Mouse (Mus musculus) liver, embryonic 12.5 days (tissue): Measurements from ENCODE around the gene Shq1. TPM values are rescaled to one million over a fixed set of nuclear protein-coding genes. Genes with fewer than 3 reads are reported as not detected.

Experiments used
- ATAC-seq: fragments of 200-750 bp; cut with Nextera tagmentation; 2 replicates; pipeline ENCODE4 v1.8.0; 2017; ENCODE audit warnings: moderate number of reproducible peaks, mild to moderate bottlenecking, moderate library complexity
- H3K27ac ChIP-seq: fragments of 300-500 bp; sonication (generic); 2 replicates; pipeline ENCODE4 v1.5.1; 2016; ENCODE audit warnings: mild to moderate bottlenecking
- H3K27me3 ChIP-seq: fragments of 300-500 bp; sonication (generic); replicated peaks from 2 replicates; pipeline ENCODE4 v1.6.1; 2016; ENCODE audit warnings: mild to moderate bottlenecking, moderate library complexity
- H3K36me3 ChIP-seq: fragments of 300-500 bp; sonication (generic); 2 replicates; pipeline ENCODE4 v1.6.1; 2016; ENCODE audit warnings: mild to moderate bottlenecking, moderate library complexity
- H3K4me1 ChIP-seq: fragments of 300-500 bp; sonication (generic); 2 replicates; pipeline ENCODE4 v1.6.1; 2016
- H3K4me2 ChIP-seq: fragments of 300-500 bp; sonication (generic); 2 replicates; pipeline ENCODE4 v1.6.1; 2016; ENCODE audit warnings: mild to moderate bottlenecking, moderate library complexity
- H3K4me3 ChIP-seq: fragments of 300-500 bp; sonication (generic); 2 replicates; pipeline ENCODE4 v1.5.1; 2016; ENCODE audit warnings: mild to moderate bottlenecking, moderate library complexity
- H3K9ac ChIP-seq: fragments of 300-500 bp; sonication (generic); 2 replicates; pipeline ENCODE4 v1.6.1; 2016; ENCODE audit warnings: mild to moderate bottlenecking, moderate library complexity
- H3K9me3 ChIP-seq: fragments of 300-500 bp; sonication (generic); replicated peaks from 2 replicates; pipeline ENCODE4 v1.6.1; 2016; ENCODE audit warnings: mild to moderate bottlenecking, moderate library complexity
- WGBS: fragments of 180-500 bp; shearing (Covaris S2); methylation state at CpG from one replicate; pipeline ENCODE4 v1.1.7; 2016; ENCODE audit not compliant: insufficient replicate concordance; 5-methylcytosine and 5-hydroxymethylcytosine counted together
- polyA plus RNA-seq: library from polyadenylated mRNA; unstranded; fragments of >200 nt; fragmentation: Nextera tagmentation; extraction: Ambion mirVana; gene quantifications from 2 replicates; pipeline ENCODE4 v1.2.1, GENCODE M21; 2016

The Shq1 gene
- polyA plus RNA-seq, 1 experiment from 2014 or later = 18.5 TPM

DNA sequence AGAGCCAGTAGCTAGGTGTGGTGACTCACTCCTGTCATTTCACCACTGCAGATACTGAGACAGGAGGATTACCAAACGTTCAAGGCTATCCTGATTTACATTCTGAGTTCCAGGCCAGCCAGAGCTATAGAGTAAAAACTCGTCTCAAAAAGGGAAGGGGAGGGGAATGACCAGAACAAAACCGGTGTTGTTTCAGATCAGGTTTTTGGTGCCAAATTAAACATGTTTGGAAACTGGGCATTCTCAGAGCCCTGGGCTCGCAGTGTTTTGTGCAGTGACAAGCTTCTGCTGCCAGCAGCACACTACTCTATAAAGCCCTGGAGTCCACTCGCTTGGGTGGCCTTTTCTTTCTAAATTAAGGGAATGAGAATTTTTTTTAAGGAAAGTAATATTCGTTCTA, 8.7 kb downstream of the Shq1 start:
- H3K4me1 ChIP-seq = no peaks in the 10 kb centered on the region
- no peak for ATAC-seq
- no peak overlapping the region for H3K9ac ChIP-seq
- peaks cover 76% of the 10 kb centered on the region for H3K36me3 ChIP-seq
- no peaks in the 10 kb centered on the region for H3K27me3 ChIP-seq
- 73% methylated on average over 6 of the region's 6 CpGs for WGBS
- H3K4me2 ChIP-seq = no peak overlapping the region
- no peaks in the 10 kb centered on the region for H3K9me3 ChIP-seq
- no peak overlapping the region for H3K4me3 ChIP-seq
- no peak overlapping the region for H3K27ac ChIP-seq

DNA sequence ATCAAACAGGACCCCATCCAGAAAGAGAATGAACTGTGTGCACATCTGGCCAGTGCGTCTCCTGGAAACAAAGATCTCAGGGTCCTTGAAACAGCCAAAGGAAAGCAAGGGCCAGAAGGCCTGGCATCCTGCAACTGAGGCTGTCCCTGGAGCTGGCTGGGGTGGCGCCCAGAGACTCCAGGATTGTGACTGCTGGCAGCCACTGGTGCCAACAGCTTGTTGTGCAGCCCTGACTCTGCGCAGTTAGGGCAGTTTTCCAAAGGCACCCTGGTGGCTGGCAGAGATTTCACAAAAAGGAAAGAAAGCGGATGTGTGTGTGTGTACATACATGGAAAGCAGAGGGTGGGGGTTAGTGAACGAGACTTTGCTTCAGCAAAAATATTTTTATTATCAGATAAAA, 10.6 kb downstream of the Shq1 start:
- Histone ChIP-seq H3K27ac (no peak overlapping the region), H3K9me3 (no peaks in the 10 kb centered on the region), H3K4me3 (no peak overlapping the region), H3K27me3 (no peaks in the 10 kb centered on the region), H3K36me3 (peaks cover 75% of the 10 kb centered on the region), H3K4me1 (no peaks in the 10 kb centered on the region), H3K4me2 (no peak overlapping the region), H3K9ac (no peak overlapping the region)
- WGBS = 81% methylated on average over 5 of the region's 5 CpGs
- no peak for ATAC-seq

DNA sequence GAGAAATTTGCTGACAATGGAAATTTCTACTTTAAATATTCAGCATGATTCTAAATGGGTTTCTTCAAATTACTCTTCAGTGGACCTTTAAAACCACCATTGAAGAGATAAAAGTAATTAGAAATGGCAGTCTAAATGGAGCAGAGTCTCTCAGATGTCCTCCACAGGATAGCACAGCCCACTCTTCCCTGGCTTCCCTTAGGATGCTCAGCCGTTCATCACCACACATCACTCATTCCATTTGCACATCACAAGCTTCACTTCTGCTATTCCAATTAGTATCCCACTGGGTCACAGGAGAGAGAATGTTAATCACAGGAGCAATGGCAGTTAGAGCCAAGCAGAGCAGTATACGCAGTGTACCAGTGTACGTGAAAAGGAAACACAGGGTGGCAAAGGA, 18.4 kb downstream of the Shq1 start:
- H3K4me3 ChIP-seq = no peak overlapping the region
- no peak overlapping the region for H3K4me2 ChIP-seq
- H3K36me3 ChIP-seq = peaks cover 43% of the 10 kb centered on the region
- no peak overlapping the region for H3K9ac ChIP-seq
- no peaks in the 10 kb centered on the region for H3K27me3 ChIP-seq
- no peak overlapping the region for H3K27ac ChIP-seq
- ATAC-seq = no peak
- WGBS = 84% methylated on average over 3 of the region's 3 CpGs
- H3K4me1 ChIP-seq = no peaks in the 10 kb centered on the region
- H3K9me3 ChIP-seq = no peaks in the 10 kb centered on the region

DNA sequence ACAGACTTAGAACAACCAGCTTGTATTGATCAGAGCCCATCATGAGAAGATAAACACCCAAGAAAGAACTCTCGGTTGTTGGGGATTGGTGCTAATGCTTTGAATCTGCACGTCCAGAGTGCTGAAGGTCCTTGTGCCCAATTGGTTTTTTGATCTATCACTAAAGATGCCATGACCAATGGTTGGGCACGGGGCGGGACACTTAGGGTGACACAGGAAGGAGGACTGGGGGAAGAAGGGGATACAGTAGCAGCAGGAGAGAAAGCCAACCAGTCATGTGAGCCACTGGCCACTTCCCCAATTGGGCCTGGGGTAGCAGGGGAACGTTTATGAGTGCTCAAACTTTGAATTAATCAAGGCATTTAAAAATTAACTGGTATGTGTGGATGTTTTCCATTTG, 23.8 kb downstream of the Shq1 start:
- no peak overlapping the region for H3K27ac ChIP-seq
- ATAC-seq = no peak
- no peak overlapping the region for H3K4me3 ChIP-seq
- 47% methylated on average over 5 of the region's 5 CpGs for WGBS
- H3K9me3 ChIP-seq = no peaks in the 10 kb centered on the region
- no peak overlapping the region for H3K4me2 ChIP-seq
- no peaks in the 10 kb centered on the region for H3K27me3 ChIP-seq
- H3K36me3 ChIP-seq = peaks cover 40% of the 10 kb centered on the region
- no peaks in the 10 kb centered on the region for H3K4me1 ChIP-seq
- H3K9ac ChIP-seq = no peak overlapping the region

DNA sequence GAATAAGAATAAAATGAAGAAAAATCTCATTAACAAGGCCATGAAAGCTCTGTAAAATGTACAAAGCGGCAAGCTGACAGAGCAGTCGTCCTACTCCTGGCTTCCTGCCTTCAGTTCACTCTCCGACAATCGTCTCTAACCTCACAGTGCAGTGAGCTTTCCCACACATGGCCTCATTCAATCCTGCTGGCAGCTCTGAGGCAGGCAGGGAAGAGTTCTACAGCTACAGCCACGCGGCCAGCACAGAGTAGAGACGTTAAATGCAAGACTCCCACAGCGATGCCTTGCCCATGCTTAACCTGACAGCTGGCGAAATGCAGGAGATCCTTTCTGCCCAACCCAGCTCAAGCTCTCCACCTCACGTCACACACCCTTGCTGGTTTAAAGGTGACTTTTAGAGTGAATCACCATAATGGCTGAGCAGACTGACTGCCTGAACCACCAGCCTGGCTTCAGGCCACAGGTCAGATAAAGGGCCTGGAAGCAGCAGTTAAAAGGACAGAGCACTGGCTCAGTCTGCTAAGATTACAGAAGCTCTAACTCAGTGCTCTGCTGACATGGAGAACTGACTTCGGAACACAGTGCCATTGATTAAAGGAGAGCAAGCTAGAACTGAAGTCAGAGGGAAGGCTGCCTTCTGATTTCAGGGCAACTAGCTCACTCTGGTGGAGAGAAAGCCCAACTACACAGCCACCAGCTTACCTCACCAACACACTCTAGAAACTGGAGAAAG, 25.3 kb downstream of the Shq1 start:
- Histone ChIP-seq H3K4me2 (no peak overlapping the region), H3K4me1 (no peaks in the 10 kb centered on the region), H3K4me3 (no peak overlapping the region), H3K9me3 (no peaks in the 10 kb centered on the region), H3K27me3 (no peaks in the 10 kb centered on the region), H3K36me3 (peaks cover 37% of the 10 kb centered on the region), H3K27ac (no peak overlapping the region), H3K9ac (no peak overlapping the region)
- 75% methylated on average over 11 of the region's 11 CpGs for WGBS
- ATAC-seq = no peak

DNA sequence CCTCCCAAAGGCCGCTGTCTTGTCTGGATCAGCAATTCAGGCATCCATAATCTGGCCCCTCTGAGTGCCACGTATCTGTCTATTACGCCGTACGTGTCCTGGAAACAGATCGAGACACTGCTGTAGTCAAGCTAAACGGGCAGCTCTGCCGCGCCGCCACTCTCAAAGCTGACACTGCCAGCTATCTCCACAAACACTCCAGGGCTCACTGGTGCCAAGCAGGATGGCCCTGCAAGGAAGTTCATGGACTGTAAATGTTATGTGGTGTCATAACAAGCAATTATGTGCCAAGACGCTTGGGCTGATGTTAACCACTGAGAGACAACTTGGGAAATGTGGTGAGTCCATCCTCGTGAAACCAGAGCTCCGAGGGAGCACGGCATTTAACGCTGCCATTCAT, 26.3 kb downstream of the Shq1 start:
- no peak overlapping the region for H3K27ac ChIP-seq
- no peak overlapping the region for H3K4me2 ChIP-seq
- H3K4me1 ChIP-seq = no peaks in the 10 kb centered on the region
- no peak overlapping the region for H3K4me3 ChIP-seq
- H3K27me3 ChIP-seq = no peaks in the 10 kb centered on the region
- no peak overlapping the region for H3K9ac ChIP-seq
- H3K9me3 ChIP-seq = no peaks in the 10 kb centered on the region
- H3K36me3 ChIP-seq = peaks cover 38% of the 10 kb centered on the region
- WGBS = 84% methylated on average over 15 of the region's 15 CpGs
- no peak for ATAC-seq

DNA sequence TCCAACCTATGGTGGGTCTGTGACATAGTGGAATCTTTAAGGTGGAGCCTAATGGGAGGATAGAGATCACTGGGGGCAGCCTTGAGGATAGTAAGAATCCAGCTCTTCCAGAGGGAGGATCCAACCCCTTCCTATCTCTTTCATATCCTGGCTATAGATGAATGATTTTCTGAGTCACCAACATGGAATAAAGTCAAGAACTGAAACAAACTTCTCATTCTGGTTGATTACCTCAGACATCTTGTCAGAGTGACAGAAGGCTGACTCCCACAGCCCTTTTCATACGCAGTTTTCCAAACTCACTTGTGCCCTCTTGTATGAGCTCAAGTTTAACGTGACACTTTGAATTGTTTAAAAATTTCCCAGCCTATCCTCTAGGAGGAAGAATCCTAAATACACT, 28.2 kb downstream of the Shq1 start:
- ATAC-seq = no peak
- H3K4me3 ChIP-seq = no peak overlapping the region

DNA sequence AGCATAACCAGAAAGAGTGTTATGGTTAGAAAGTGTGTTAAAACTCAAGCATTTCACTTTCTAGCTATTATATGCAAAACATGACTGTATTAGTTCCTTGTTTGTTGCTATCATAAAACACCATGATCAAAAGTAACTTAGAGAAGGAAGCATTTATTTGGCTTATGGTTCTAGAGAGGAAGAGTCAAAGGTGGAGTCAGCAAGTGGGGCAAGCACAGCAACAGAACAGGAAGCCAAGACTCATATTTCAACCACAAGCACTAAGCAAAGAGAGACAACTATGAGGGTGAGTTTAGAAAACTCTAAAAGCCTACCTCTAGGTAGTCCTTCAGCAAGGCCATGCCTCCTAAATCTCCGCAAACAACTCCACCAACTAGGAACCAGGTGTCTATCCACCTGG, 30.4 kb downstream of the Shq1 start:
- WGBS = 88% methylated on average over 1 of the region's 1 CpGs
- Histone ChIP-seq H3K36me3 (peaks cover 31% of the 10 kb centered on the region), H3K27ac (no peak overlapping the region), H3K9me3 (no peaks in the 10 kb centered on the region), H3K27me3 (no peaks in the 10 kb centered on the region), H3K9ac (no peak overlapping the region), H3K4me1 (no peaks in the 10 kb centered on the region), H3K4me3 (no peak overlapping the region), H3K4me2 (no peak overlapping the region)
- no peak for ATAC-seq

More for the DNA sequence above, 28.2 kb downstream of the Shq1 start:
- Histone ChIP-seq H3K27me3 (no peaks in the 10 kb centered on the region), H3K4me2 (no peak overlapping the region), H3K36me3 (peaks cover 32% of the 10 kb centered on the region), H3K4me1 (no peaks in the 10 kb centered on the region), H3K9me3 (no peaks in the 10 kb centered on the region), H3K27ac (no peak overlapping the region), H3K9ac (no peak overlapping the region)
- WGBS = 86% methylated on average over 2 of the region's 2 CpGs

DNA sequence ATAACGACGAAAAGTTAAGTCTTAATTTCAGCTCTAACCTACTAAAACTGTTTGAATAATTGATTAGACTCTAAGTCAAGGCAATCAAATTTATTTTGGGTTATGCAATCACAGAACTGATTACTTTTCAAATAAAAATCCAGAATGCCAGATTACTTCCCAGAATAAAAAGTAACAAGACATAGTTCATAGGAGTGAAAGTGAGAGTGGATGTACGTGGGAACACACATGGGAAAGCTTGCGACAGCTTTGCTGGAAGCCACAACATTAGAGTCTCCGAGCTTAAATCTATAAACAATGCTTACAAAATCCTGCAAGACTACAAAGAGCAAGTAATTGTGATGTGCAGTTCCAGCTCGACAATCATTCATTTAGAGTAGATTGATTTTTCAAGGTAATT, 41.9 kb downstream of the Shq1 start:
- ATAC-seq = no peak
- no peak overlapping the region for H3K4me3 ChIP-seq
- H3K9ac ChIP-seq = no peak overlapping the region
- no peaks in the 10 kb centered on the region for H3K27me3 ChIP-seq
- WGBS = 78% methylated on average over 6 of the region's 6 CpGs
- no peak overlapping the region for H3K27ac ChIP-seq
- H3K36me3 ChIP-seq = peaks cover 45% of the 10 kb centered on the region
- no peaks in the 10 kb centered on the region for H3K9me3 ChIP-seq
- H3K4me1 ChIP-seq = peaks cover 24% of the 10 kb centered on the region
- no peak overlapping the region for H3K4me2 ChIP-seq

DNA sequence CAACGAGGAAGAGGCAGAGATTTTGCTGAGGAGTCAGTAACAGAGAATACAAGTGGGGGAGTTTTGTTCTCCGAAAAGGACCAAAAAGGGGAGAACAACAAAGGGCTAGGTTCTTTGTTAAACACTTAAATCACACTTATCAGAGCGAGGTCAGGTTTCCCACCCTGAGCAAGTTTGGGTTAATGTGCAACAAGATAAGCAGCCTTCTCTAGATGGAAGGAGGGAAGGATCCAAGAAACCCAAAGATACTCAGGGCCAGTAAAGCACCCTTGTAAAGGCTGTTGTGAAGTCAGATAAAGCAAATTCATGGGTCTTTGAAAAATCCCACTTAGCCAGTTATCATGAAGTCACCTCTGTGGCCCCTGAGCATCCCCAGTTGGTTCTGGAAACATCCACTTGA, 42.7 kb downstream of the Shq1 start:
- 40% methylated on average over 3 of the region's 3 CpGs for WGBS
- no peak overlapping the region for H3K4me2 ChIP-seq
- ATAC-seq = peak; percentile 56; the same call in 1 of the 2 replicates
- H3K27me3 ChIP-seq = no peaks in the 10 kb centered on the region
- no peak overlapping the region for H3K9ac ChIP-seq
- H3K4me1 ChIP-seq = peaks cover 33% of the 10 kb centered on the region
- H3K27ac ChIP-seq = peak overlapping the region; percentile 25; the same call in 1 of the 2 replicates
- H3K36me3 ChIP-seq = peaks cover 45% of the 10 kb centered on the region
- H3K4me3 ChIP-seq = no peak overlapping the region
- no peaks in the 10 kb centered on the region for H3K9me3 ChIP-seq

DNA sequence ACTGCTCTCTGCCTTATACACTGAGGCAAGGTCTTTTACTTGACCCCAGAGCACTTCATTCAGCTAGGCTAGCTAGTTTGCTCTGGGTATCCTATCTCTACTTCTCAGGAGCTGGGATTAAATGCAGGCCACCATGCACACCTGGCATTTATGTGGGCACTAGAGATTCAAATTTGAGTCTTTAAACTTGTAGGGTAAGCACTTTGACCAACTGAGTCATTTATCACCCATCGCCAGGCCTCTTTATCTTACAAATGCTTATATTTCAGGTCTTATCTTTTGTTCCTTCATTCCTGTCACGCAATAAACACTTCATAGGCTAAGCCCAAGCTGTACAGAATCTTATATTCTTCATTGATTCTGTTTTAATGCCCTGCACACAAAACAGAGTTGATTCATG, 47.0 kb downstream of the Shq1 start:
- Histone ChIP-seq H3K9ac (no peak overlapping the region), H3K9me3 (no peaks in the 10 kb centered on the region), H3K27me3 (no peaks in the 10 kb centered on the region), H3K4me1 (peaks cover 38% of the 10 kb centered on the region), H3K27ac (peak overlapping the region; percentile 80), H3K36me3 (peaks cover 31% of the 10 kb centered on the region), H3K4me3 (no peak overlapping the region), H3K4me2 (peak overlapping the region; percentile 43)
- peak; percentile 86 for ATAC-seq
- WGBS = 47% methylated on average over 2 of the region's 2 CpGs

DNA sequence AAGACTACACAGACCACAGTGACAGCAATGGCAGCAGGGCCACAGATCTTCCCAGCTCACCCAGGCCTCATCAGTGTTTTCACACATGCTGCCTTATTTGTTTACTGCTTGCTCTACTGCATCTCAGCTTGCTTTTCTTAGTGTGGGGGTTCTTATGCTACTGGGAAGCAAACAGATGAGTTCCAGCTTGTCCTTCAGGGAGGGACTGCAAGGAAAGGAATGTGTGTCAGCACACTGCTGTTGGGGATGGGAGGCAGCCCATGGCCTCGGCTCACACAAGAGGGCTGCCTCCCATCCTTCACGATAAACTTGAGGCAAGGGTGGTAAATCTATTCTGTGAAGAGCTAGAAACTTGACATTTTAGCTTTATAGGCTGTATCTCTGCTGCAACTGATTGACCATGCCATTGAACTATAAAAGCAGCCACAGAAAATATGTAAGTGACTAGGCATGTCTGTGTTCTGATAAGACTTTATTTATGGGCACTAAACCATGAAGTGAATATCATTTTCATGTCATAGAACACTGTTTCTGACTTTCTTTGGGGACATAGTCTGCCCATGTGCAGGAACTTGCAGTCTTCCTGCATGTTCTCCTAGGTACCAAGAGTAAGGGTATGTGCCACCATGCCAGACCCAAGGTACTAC, 48.0 kb downstream of the Shq1 start:
- peak; percentile 48; the same call in 1 of the 2 replicates for ATAC-seq
- H3K4me1 ChIP-seq = peaks cover 36% of the 10 kb centered on the region
- WGBS = 61% methylated on average over 2 of the region's 2 CpGs
- H3K27me3 ChIP-seq = no peaks in the 10 kb centered on the region
- no peaks in the 10 kb centered on the region for H3K9me3 ChIP-seq
- H3K27ac ChIP-seq = peak overlapping the region; percentile 80
- no peak overlapping the region for H3K4me3 ChIP-seq
- H3K9ac ChIP-seq = no peak overlapping the region
- peak overlapping the region; percentile 8; the same call in 1 of the 2 replicates for H3K4me2 ChIP-seq
- H3K36me3 ChIP-seq = peaks cover 22% of the 10 kb centered on the region
